Mouse (Mus musculus) liver, adult 2 months (tissue): Measurements from ENCODE around the gene Rgmb. TPM values are rescaled to one million over a fixed set of nuclear protein-coding genes. Genes with fewer than 3 reads are reported as not detected.

ENCODE experiments used
- DNase-seq: peaks from one replicate; pipeline ENCODE4 v3.0.0-alpha.2; 2011; ENCODE audit warnings: low read depth, low spot score; ENCODE audit errors: extremely low read depth
- H3K27ac ChIP-seq: fragments of 200-500 bp; replicated peaks from 2 replicates; pipeline ENCODE4 v1.5.1; 2012; ENCODE audit warnings: low read depth, mild to moderate bottlenecking, control low read depth, inconsistent platforms, low read length; ENCODE audit not compliant: insufficient read depth
- H3K27me3 ChIP-seq: fragments of 200-500 bp; 2 replicates; pipeline ENCODE4 v1.6.1; 2012; ENCODE audit warnings: mild to moderate bottlenecking, moderate library complexity, low read length, inconsistent platforms; ENCODE audit not compliant: control insufficient read depth, insufficient read depth
- H3K36me3 ChIP-seq: fragments of 200-500 bp; 2 replicates; pipeline ENCODE4 v1.6.1; 2012; ENCODE audit warnings: low read length, inconsistent platforms; ENCODE audit not compliant: control insufficient read depth, insufficient read depth
- H3K4me1 ChIP-seq: fragments of 200-500 bp; 2 replicates; pipeline ENCODE4 v1.6.1; 2011; ENCODE audit warnings: low read length; ENCODE audit not compliant: control insufficient read depth, insufficient read depth
- H3K4me3 ChIP-seq: fragments of 200-500 bp; 2 replicates; pipeline ENCODE4 v1.5.1; 2011; ENCODE audit warnings: low read depth, mild to moderate bottlenecking, control low read depth, low read length, moderate library complexity; ENCODE audit not compliant: insufficient read depth
- H3K79me2 ChIP-seq: fragments of 200-500 bp; 2 replicates; pipeline ENCODE4 v1.6.1; 2012; ENCODE audit warnings: inconsistent platforms, mild to moderate bottlenecking, low read length, moderate library complexity; ENCODE audit not compliant: control insufficient read depth, insufficient read depth
- H3K9ac ChIP-seq: fragments of 200-500 bp; 2 replicates; pipeline ENCODE4 v1.6.1; 2012; ENCODE audit warnings: low read depth, mild to moderate bottlenecking, control low read depth, inconsistent platforms, low read length
- CTCF ChIP-seq: fragments of 200-500 bp; IDR thresholded peaks from 2 replicates; pipeline ENCODE4 v1.5.1; 2011; ENCODE audit warnings: low read depth, low read length, control low read depth
- POLR2A ChIP-seq: fragments of 200-500 bp; IDR thresholded peaks from 2 replicates; pipeline ENCODE4 v1.6.1; 2011; ENCODE audit warnings: low read length, control low read depth; ENCODE audit not compliant: insufficient read depth; ENCODE audit errors: extremely low read depth
- WGBS: fragments of 180-500 bp; shearing (Covaris S2); methylation state at CpG from one replicate; pipeline ENCODE4 v1.1.7; 2018; 5-methylcytosine and 5-hydroxymethylcytosine counted together
- polyA plus RNA-seq: library from polyadenylated mRNA; depleted of rRNA; stranded (reverse); fragments of >200 nt; gene quantifications from 2 replicates; pipeline ENCODE4 v1.2.3, GENCODE M21; 2012
- total RNA-seq: library from RNA; depleted of rRNA; stranded (reverse); fragments of >200 nt; gene quantifications from 2 replicates; pipeline ENCODE4 v1.2.3, GENCODE M21; 2014

Rgmb gene
- total and polyA plus RNA-seq, 2 experiments, result 1.6 to 1.7 TPM

DNA sequence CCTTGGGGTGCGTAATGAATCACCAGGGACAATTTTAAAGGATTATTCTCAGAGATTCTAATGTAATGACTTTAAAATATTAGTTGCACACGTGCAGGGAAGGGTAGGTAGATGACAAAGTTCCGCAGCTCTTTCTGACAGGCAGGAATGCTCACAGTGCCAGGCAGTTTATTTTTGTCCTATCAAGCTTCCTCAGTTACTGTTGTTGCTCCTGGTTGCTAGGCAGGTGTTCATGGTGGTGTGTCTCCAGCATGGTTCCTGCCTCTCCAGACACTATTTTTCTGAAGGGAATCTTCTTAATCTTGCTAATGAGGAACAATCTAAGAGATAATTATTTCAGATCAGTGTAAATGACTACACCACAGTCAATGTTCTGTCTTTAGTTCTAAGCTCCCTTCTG, 19.7 kb upstream of the Rgmb start:
- TF ChIP-seq POLR2A (no peak), CTCF (no peak)
- Histone ChIP-seq H3K4me1 (no peaks in the 10 kb centered on the region), H3K27me3 (no peaks in the 10 kb centered on the region), H3K4me3 (no peak overlapping the region), H3K79me2 (no peaks in the 10 kb centered on the region), H3K36me3 (no peaks in the 10 kb centered on the region), H3K9ac (no peak overlapping the region), H3K27ac (no peak overlapping the region)
- no peak for DNase-seq
- 83% methylated on average over 3 of the region's 3 CpGs for WGBS

DNA sequence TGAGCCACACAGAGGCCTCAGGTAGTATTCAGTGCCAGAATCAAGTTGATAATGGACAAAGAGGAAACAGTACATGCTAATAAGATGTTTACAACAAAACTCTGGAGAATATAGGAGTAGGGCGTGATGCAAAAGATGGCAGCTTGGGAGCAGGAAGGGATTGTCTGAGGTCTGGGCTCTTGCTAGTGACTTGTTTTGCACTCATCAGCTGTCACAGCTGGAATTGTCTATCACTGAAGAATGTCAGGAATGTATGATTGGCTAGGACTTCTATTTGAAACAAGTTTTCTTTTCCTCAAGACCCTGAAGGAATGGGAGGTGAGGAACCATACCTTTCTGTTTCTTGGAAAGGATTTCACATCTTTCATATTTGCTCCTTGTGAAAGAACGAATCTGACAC, 10.6 kb upstream of the Rgmb start:
- TF ChIP-seq POLR2A (no peak), CTCF (no peak)
- no peaks in the 10 kb centered on the region for H3K36me3 ChIP-seq
- 72% methylated on average over 2 of the region's 2 CpGs for WGBS

DNA sequence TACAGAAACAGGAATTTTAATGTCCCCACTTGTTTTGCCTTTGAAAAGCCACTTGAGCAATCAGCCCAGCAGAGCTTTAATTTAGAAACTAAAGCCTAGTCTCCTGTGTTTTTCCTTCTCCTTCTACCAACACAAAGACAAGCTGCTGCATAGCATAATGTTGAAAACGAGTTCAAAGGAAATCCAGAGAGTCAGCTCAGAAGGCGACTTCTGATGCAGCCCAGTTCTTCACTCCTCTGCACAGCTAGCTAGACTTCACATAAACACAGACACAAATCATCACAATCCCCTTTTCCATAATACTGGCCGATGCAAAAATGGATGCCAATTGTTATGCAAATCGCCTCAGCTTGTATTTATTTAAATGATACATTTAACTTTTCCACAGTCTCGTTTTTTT, 1.6 kb upstream of the Rgmb start:
- DNase-seq, result no peak
- H3K4me3 ChIP-seq, result no peak overlapping the region
- no peaks in the 10 kb centered on the region for H3K79me2 ChIP-seq
- H3K9ac ChIP-seq, result no peak overlapping the region
- no peaks in the 10 kb centered on the region for H3K36me3 ChIP-seq
- peaks cover 3% of the 10 kb centered on the region; the same call in 1 of the 2 replicates for H3K4me1 ChIP-seq
- TF ChIP-seq CTCF (no peak), POLR2A (no peak)
- peaks cover 21% of the 10 kb centered on the region for H3K27me3 ChIP-seq
- WGBS, result 53% methylated on average over 5 of the region's 5 CpGs
- H3K27ac ChIP-seq, result no peak overlapping the region

More for the DNA sequence above, 10.6 kb upstream of the Rgmb start:
- Histone ChIP-seq H3K27me3 (no peaks in the 10 kb centered on the region), H3K9ac (no peak overlapping the region), H3K27ac (no peak overlapping the region), H3K4me1 (no peaks in the 10 kb centered on the region), H3K4me3 (no peak overlapping the region), H3K79me2 (no peaks in the 10 kb centered on the region)
- DNase-seq, result no peak

DNA sequence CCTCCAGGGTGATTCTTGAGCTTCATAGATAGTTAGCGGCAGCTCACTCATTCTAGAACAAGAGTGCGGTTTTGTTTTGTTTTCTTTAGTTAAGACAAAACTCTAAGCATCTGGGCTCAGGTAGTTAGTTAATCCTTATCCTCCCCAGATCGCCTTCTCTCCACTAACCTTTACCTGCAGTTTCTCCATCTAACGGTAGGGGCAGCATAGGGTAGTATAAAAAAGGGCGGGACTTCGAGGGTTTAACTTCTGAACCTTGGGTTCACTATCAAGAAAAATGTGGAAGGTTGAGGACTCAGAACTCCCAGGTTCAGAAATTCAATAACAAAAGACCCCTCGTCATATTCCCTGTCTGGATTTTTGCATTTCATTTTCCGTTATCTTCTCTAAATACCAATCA, 971 bp upstream of the Rgmb start:
- no peak overlapping the region for H3K27ac ChIP-seq
- H3K27me3 ChIP-seq, result peaks cover 21% of the 10 kb centered on the region
- H3K36me3 ChIP-seq, result no peaks in the 10 kb centered on the region
- H3K79me2 ChIP-seq, result no peaks in the 10 kb centered on the region
- H3K4me3 ChIP-seq, result no peak overlapping the region
- TF ChIP-seq CTCF, result peak; percentile 27; the same call in 1 of the 2 replicates
- TF ChIP-seq POLR2A, result no peak
- peak; percentile 49 for DNase-seq
- H3K4me1 ChIP-seq, result peaks cover 3% of the 10 kb centered on the region; the same call in 1 of the 2 replicates
- H3K9ac ChIP-seq, result no peak overlapping the region
- WGBS, result 20% methylated on average over 8 of the region's 8 CpGs

DNA sequence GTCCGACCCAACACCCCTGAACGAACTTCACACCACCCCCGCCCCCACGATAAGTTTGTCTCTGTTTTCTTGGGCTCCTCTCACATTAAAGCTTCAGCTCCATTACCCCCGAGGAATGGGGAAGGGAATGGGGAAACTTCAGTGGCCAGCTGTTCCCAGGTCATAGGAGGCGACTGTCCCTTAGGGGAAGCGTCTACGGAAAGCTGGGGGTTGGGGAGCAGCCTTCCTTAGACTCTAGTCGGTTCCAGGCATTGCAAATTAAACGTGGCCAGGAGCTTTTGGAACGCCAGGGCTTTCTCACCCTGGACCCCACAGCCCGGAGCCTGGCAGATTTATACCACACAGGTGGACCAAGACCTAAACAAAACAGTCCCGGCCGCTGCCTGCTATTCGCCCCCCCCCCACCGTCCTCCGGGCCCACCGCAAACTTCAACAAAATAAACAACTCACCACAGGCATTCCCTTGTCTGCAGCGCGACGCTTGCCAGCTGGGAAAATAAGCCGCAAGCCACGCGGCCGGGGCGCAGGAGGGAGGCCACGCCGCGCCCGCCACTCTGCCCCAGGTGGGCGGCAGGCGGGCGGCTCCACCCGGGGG, 571 bp downstream of the Rgmb start:
- under 1% methylated on average over 34 of the region's 34 CpGs for WGBS
- H3K4me1 ChIP-seq, result peaks cover 3% of the 10 kb centered on the region; the same call in 1 of the 2 replicates
- 0 out of 2 replicates have a peak, but pooled peaks cover 5% of the 10 kb centered on the region for H3K79me2 ChIP-seq
- peaks cover 21% of the 10 kb centered on the region for H3K27me3 ChIP-seq
- no peak for TF ChIP-seq POLR2A
- TF ChIP-seq CTCF, result no peak
- H3K4me3 ChIP-seq, result peak overlapping the region; percentile 59; the same call in 1 of the 2 replicates
- H3K36me3 ChIP-seq, result no peaks in the 10 kb centered on the region
- DNase-seq, result no peak
- H3K9ac ChIP-seq, result peak overlapping the region; percentile 38; the same call in 1 of the 2 replicates
- H3K27ac ChIP-seq, result no peak overlapping the region
